Mouse (Mus musculus): ENCODE results near the gene Trank1. TPM values are rescaled to one million over a fixed set of nuclear protein-coding genes. Genes with fewer than 3 reads are reported as not detected.

Gene Trank1
- polyA plus RNA-seq, 1 experiment from 2014 or later, result not detected

- H3K79me2 ChIP-seq (ENCODE audit: inconsistent target), result no peaks in the 10 kb centered on the region
- H3K27ac ChIP-seq, result no peak overlapping the region
- WGBS (ENCODE audit: missing documents), result 74% methylated on average over 8 of the region's 8 CpGs
Measured at GRCm38 (mm10) chr9:111439836-111440201, 128.3 kb downstream of the Trank1 start.

GRCm38 (mm10) chr9:111440446-111440845 lies 128.9 kb downstream of the Trank1 start:
- 89% methylated on average over 6 of the region's 6 CpGs for WGBS (ENCODE audit: missing documents)
- Histone ChIP-seq H3K4me3 (ENCODE audit: inconsistent target) (no peak overlapping the region), H3K79me2 (ENCODE audit: inconsistent target) (no peaks in the 10 kb centered on the region), H3K27ac (no peak overlapping the region), H3K36me3 (ENCODE audit: inconsistent target) (no peaks in the 10 kb centered on the region)

More at GRCm38 (mm10) chr9:111439836-111440201, 128.3 kb downstream of the Trank1 start:
- H3K4me3 ChIP-seq (ENCODE audit: inconsistent target), result no peak overlapping the region
- H3K36me3 ChIP-seq (ENCODE audit: inconsistent target), result no peaks in the 10 kb centered on the region

GRCm38 (mm10) chr9:111441151-111441550 lies 129.6 kb downstream of the Trank1 start:
- Histone ChIP-seq H3K79me2 (ENCODE audit: inconsistent target) (no peaks in the 10 kb centered on the region), H3K4me3 (ENCODE audit: inconsistent target) (no peak overlapping the region), H3K36me3 (ENCODE audit: inconsistent target) (no peaks in the 10 kb centered on the region), H3K27ac (no peak overlapping the region)
- WGBS (ENCODE audit: missing documents), result 84% methylated on average over 2 of the region's 2 CpGs

Other genes starting within 250 kb of the Trank1 start
- gene Lrrfip2, start 194.1 kb upstream of the Trank1 start, polyA plus RNA-seq (2018), result 36.3 to 65.4 TPM (median 49.8 TPM) in 3 replicates
- gene Mlh1, start 39.9 kb upstream of the Trank1 start, polyA plus RNA-seq (2018), result 8.0 to 9.8 TPM (median 8.2 TPM) in 3 replicates
- gene Epm2aip1, start 39.8 kb upstream of the Trank1 start, polyA plus RNA-seq (2018), result 3.7 to 9.6 TPM (median 6.4 TPM) in 3 replicates
- not detected in 3 replicates for gene Dclk3, start 127.3 kb downstream of the Trank1 start, polyA plus RNA-seq (2018)

All from macrophage (primary cell).